Mouse (Mus musculus) embryonic facial prominence, embryonic 11.5 days (tissue): Measurements from ENCODE around the gene Pou3f3. TPM values are rescaled to one million over a fixed set of nuclear protein-coding genes. Genes with fewer than 3 reads are reported as not detected.

Experiments used
- ATAC-seq: fragments of 200-750 bp; cut with Nextera tagmentation; replicated peaks from 2 replicates; pipeline ENCODE4 v1.8.0; 2017; ENCODE audit warnings: low read depth; ENCODE audit not compliant: insufficient number of reproducible peaks, low FRiP score, low TSS enrichment
- DNase-seq: peaks from one replicate; pipeline ENCODE4 v3.0.0-alpha.2; 2015; ENCODE audit warnings: low spot score
- H3K27ac ChIP-seq: fragments of 300-500 bp; sonication (generic); replicated peaks from 2 replicates; pipeline ENCODE4 v1.5.1; 2014; ENCODE audit warnings: mild to moderate bottlenecking, low read depth, low read length, control low read depth
- H3K27me3 ChIP-seq: fragments of 300-500 bp; sonication (generic); 2 replicates; pipeline ENCODE4 v1.6.1; 2014; ENCODE audit warnings: mild to moderate bottlenecking, low read length, moderate library complexity, mixed read lengths; ENCODE audit not compliant: control insufficient read depth, insufficient read depth
- H3K36me3 ChIP-seq: fragments of 300-500 bp; sonication (generic); replicated peaks from 2 replicates; pipeline ENCODE4 v1.6.1; 2014; ENCODE audit warnings: low read depth, mild to moderate bottlenecking, low read length, moderate library complexity, mixed read lengths; ENCODE audit not compliant: control insufficient read depth, insufficient read depth
- H3K4me1 ChIP-seq: fragments of 300-500 bp; sonication (generic); 2 replicates; pipeline ENCODE4 v1.6.1; 2014; ENCODE audit warnings: low read length, mixed read lengths; ENCODE audit not compliant: control insufficient read depth, insufficient read depth
- H3K4me2 ChIP-seq: fragments of 300-500 bp; sonication (generic); 2 replicates; pipeline ENCODE4 v1.6.1; 2014; ENCODE audit warnings: low read depth, mild to moderate bottlenecking, control low read depth, low read length, moderate library complexity
- H3K4me3 ChIP-seq: fragments of 300-500 bp; sonication (generic); 2 replicates; pipeline ENCODE4 v1.5.1; 2014; ENCODE audit warnings: low read depth, low read length, control low read depth
- H3K9ac ChIP-seq: fragments of 300-500 bp; sonication (generic); replicated peaks from 2 replicates; pipeline ENCODE4 v1.6.1; 2014; ENCODE audit warnings: mild to moderate bottlenecking, control low read depth, low read length
- H3K9me3 ChIP-seq: fragments of 300-500 bp; sonication (generic); replicated peaks from 2 replicates; pipeline ENCODE4 v1.6.1; 2016; ENCODE audit warnings: mild to moderate bottlenecking, low read length, inconsistent platforms, mixed read lengths; ENCODE audit not compliant: control insufficient read depth
- WGBS: fragments of 180-500 bp; shearing (Covaris S2); extraction: QIAGEN DNeasy Blood & Tissue Kit; methylation state at CpG from one replicate; pipeline ENCODE4 v1.1.7; 2014; 5-methylcytosine and 5-hydroxymethylcytosine counted together
- polyA plus RNA-seq: library from polyadenylated mRNA; unstranded; fragments of >200 nt; fragmentation: Nextera tagmentation; extraction: Ambion mirVana; gene quantifications from 2 replicates; pipeline ENCODE4 v1.2.1, GENCODE M21; 2014

Gene Pou3f3
- polyA plus RNA-seq, 1 experiment from 2014 or later, result 9.9 TPM

- ATAC-seq (no peak), DNase-seq (no peak)
- 78% methylated on average over 16 of the region's 16 CpGs for WGBS
- no peak overlapping the region for H3K9ac ChIP-seq
- no peak overlapping the region for H3K4me3 ChIP-seq
- no peak overlapping the region for H3K27ac ChIP-seq
- H3K36me3 ChIP-seq, result no peaks in the 10 kb centered on the region
- no peak overlapping the region for H3K4me2 ChIP-seq
- no peaks in the 10 kb centered on the region for H3K9me3 ChIP-seq
- no peaks in the 10 kb centered on the region for H3K4me1 ChIP-seq
- H3K27me3 ChIP-seq, result no peaks in the 10 kb centered on the region
Measured at GRCm38 (mm10) chr1:42741383-42742241, 46.0 kb downstream of the Pou3f3 start.

- DNase-seq, result no peak
- Histone ChIP-seq H3K9me3 (no peaks in the 10 kb centered on the region), H3K9ac (no peak overlapping the region), H3K4me3 (no peak overlapping the region), H3K27ac (no peak overlapping the region), H3K4me2 (no peak overlapping the region), H3K4me1 (no peaks in the 10 kb centered on the region), H3K27me3 (no peaks in the 10 kb centered on the region), H3K36me3 (no peaks in the 10 kb centered on the region)
- ATAC-seq, result no peak
- WGBS, result 76% methylated on average over 4 of the region's 4 CpGs
Measured at GRCm38 (mm10) chr1:42742242-42742560, 46.6 kb downstream of the Pou3f3 start.

- H3K9ac ChIP-seq, result no peak overlapping the region
- no peaks in the 10 kb centered on the region for H3K36me3 ChIP-seq
- DNase-seq, result no peak
- WGBS, result 74% methylated on average over 3 of the region's 3 CpGs
- H3K4me2 ChIP-seq, result no peak overlapping the region
- no peak overlapping the region for H3K27ac ChIP-seq
- no peaks in the 10 kb centered on the region for H3K27me3 ChIP-seq
- H3K9me3 ChIP-seq, result no peaks in the 10 kb centered on the region
- H3K4me1 ChIP-seq, result no peaks in the 10 kb centered on the region
- H3K4me3 ChIP-seq, result no peak overlapping the region
- ATAC-seq, result no peak
Measured at GRCm38 (mm10) chr1:42745047-42745446, 49.5 kb downstream of the Pou3f3 start.

GRCm38 (mm10) chr1:42749536-42750292, 54.1 kb downstream of the Pou3f3 start:
- Histone ChIP-seq H3K27me3 (no peaks in the 10 kb centered on the region), H3K4me1 (no peaks in the 10 kb centered on the region), H3K9me3 (no peaks in the 10 kb centered on the region), H3K4me3 (no peak overlapping the region), H3K9ac (no peak overlapping the region), H3K4me2 (no peak overlapping the region), H3K36me3 (no peaks in the 10 kb centered on the region), H3K27ac (no peak overlapping the region)
- ATAC-seq, result no peak
- WGBS, result 81% methylated on average over 6 of the region's 6 CpGs
- DNase-seq, result no peak

Other genes starting within 250 kb of the Pou3f3 start
- 60.0 and 63.1 TPM in 2 replicates for gene Mrps9, start 155.5 kb downstream of the Pou3f3 start, polyA plus RNA-seq